Mouse (Mus musculus) ES-Bruce4 (cell line): ENCODE results near the gene Myrfl. TPM values are rescaled to one million over a fixed set of nuclear protein-coding genes. Genes with fewer than 3 reads are reported as not detected.

Experiments used
- H3K27ac ChIP-seq: 2 replicates; pipeline ENCODE4 v1.5.1; 2012; ENCODE audit warnings: low read length, inconsistent platforms; ENCODE audit not compliant: insufficient read depth
- H3K27me3 ChIP-seq: 2 replicates; pipeline ENCODE4 v1.6.1; 2012; ENCODE audit warnings: mild to moderate bottlenecking, low read length, inconsistent platforms; ENCODE audit not compliant: control insufficient read depth, poor library complexity, insufficient read depth, severe bottlenecking
- H3K36me3 ChIP-seq: 2 replicates; pipeline ENCODE4 v1.6.1; 2012; ENCODE audit warnings: inconsistent platforms, mild to moderate bottlenecking, low read length, moderate library complexity; ENCODE audit not compliant: control insufficient read depth, poor library complexity, insufficient read depth, severe bottlenecking
- H3K4me1 ChIP-seq: one replicate; pipeline ENCODE4 v1.8.1; 2011; ENCODE audit warnings: low read length; ENCODE audit not compliant: control insufficient read depth, insufficient read depth
- H3K4me3 ChIP-seq: 2 replicates; pipeline ENCODE4 v1.5.1; 2011; ENCODE audit warnings: low read depth, mild to moderate bottlenecking, low read length
- H3K9ac ChIP-seq: 2 replicates; pipeline ENCODE4 v1.6.1; 2012; ENCODE audit warnings: low read depth, mild to moderate bottlenecking, inconsistent platforms; ENCODE audit not compliant: poor library complexity, severe bottlenecking
- H3K9me3 ChIP-seq: replicated peaks from 2 replicates; pipeline ENCODE4 v1.6.1; 2012; ENCODE audit warnings: mild to moderate bottlenecking, low read length, inconsistent platforms; ENCODE audit not compliant: control insufficient read depth, poor library complexity, insufficient read depth, severe bottlenecking
- CTCF ChIP-seq: IDR thresholded peaks from one replicate; pipeline ENCODE4 v1.8.1; 2011; ENCODE audit warnings: low read depth, low read length
- EP300 ChIP-seq: IDR thresholded peaks from 2 replicates; pipeline ENCODE4 v1.6.1; 2011; ENCODE audit warnings: low read depth, low read length; ENCODE audit not compliant: insufficient read depth
- POLR2A ChIP-seq: IDR thresholded peaks from one replicate; pipeline ENCODE4 v1.8.1; 2011; ENCODE audit warnings: low read length; ENCODE audit not compliant: insufficient read depth
- polyA plus RNA-seq: library from polyadenylated mRNA; stranded (reverse); fragments of >200 nt; gene quantifications from 2 replicates; pipeline ENCODE4 v1.2.4, GENCODE M21; 2011; ENCODE audit warnings: low read depth; ENCODE audit not compliant: missing spikeins, insufficient read depth, insufficient read length

The Myrfl gene
- polyA plus RNA-seq, 1 experiment: 0.19 TPM

- no peak overlapping the region for H3K27ac ChIP-seq
- peaks cover 1% of the 10 kb centered on the region for H3K4me1 ChIP-seq
- TF ChIP-seq CTCF: no peak
- no peak for TF ChIP-seq EP300
- TF ChIP-seq POLR2A: no peak
- no peak overlapping the region for H3K9ac ChIP-seq
- no peak overlapping the region for H3K4me3 ChIP-seq
- H3K9me3 ChIP-seq: no peaks in the 10 kb centered on the region
- no peaks in the 10 kb centered on the region for H3K27me3 ChIP-seq
- no peaks in the 10 kb centered on the region for H3K36me3 ChIP-seq
Measured at GRCm38 (mm10) chr10:116801281-116801680, 95.4 kb downstream of the Myrfl start.

- TF ChIP-seq POLR2A (no peak), CTCF (no peak), EP300 (no peak)
- no peak overlapping the region for H3K4me3 ChIP-seq
- no peaks in the 10 kb centered on the region for H3K36me3 ChIP-seq
- H3K27me3 ChIP-seq: no peaks in the 10 kb centered on the region
- no peaks in the 10 kb centered on the region for H3K9me3 ChIP-seq
- H3K9ac ChIP-seq: no peak overlapping the region
- no peak overlapping the region for H3K27ac ChIP-seq
- H3K4me1 ChIP-seq: no peaks in the 10 kb centered on the region
Measured at GRCm38 (mm10) chr10:116796066-116796465, 100.7 kb downstream of the Myrfl start.

- no peak overlapping the region for H3K4me3 ChIP-seq
- TF ChIP-seq CTCF (peak; percentile 67), EP300 (no peak)
- H3K9ac ChIP-seq: no peak overlapping the region
- no peaks in the 10 kb centered on the region for H3K27me3 ChIP-seq
- H3K4me1 ChIP-seq: no peaks in the 10 kb centered on the region
- H3K36me3 ChIP-seq: no peaks in the 10 kb centered on the region
- no peak overlapping the region for H3K27ac ChIP-seq
- H3K9me3 ChIP-seq: no peaks in the 10 kb centered on the region
Measured at GRCm38 (mm10) chr10:116789096-116789495, 107.6 kb downstream of the Myrfl start.

- no peak overlapping the region for H3K9ac ChIP-seq
- H3K4me3 ChIP-seq: no peak overlapping the region
- H3K4me1 ChIP-seq: no peaks in the 10 kb centered on the region
- H3K36me3 ChIP-seq: no peaks in the 10 kb centered on the region
- TF ChIP-seq EP300: no peak
- no peak for TF ChIP-seq POLR2A
- TF ChIP-seq CTCF: no peak
- H3K27me3 ChIP-seq: no peaks in the 10 kb centered on the region
- H3K27ac ChIP-seq: no peak overlapping the region
- H3K9me3 ChIP-seq: no peaks in the 10 kb centered on the region
Measured at GRCm38 (mm10) chr10:116788431-116788830, 108.3 kb downstream of the Myrfl start.

- Histone ChIP-seq H3K9ac (no peak overlapping the region), H3K36me3 (no peaks in the 10 kb centered on the region), H3K9me3 (no peaks in the 10 kb centered on the region), H3K27me3 (no peaks in the 10 kb centered on the region), H3K27ac (no peak overlapping the region), H3K4me1 (no peaks in the 10 kb centered on the region), H3K4me3 (no peak overlapping the region)
- no peak for TF ChIP-seq POLR2A
- TF ChIP-seq CTCF: no peak
- TF ChIP-seq EP300: no peak
Measured at GRCm38 (mm10) chr10:116784098-116784497, 112.6 kb downstream of the Myrfl start.

GRCm38 (mm10) chr10:116783020-116783419, 113.7 kb downstream of the Myrfl start:
- H3K9ac ChIP-seq: no peak overlapping the region
- TF ChIP-seq EP300 (no peak), POLR2A (no peak), CTCF (no peak)
- no peaks in the 10 kb centered on the region for H3K27me3 ChIP-seq
- H3K36me3 ChIP-seq: no peaks in the 10 kb centered on the region
- no peaks in the 10 kb centered on the region for H3K4me1 ChIP-seq
- no peak overlapping the region for H3K27ac ChIP-seq
- no peak overlapping the region for H3K4me3 ChIP-seq
- H3K9me3 ChIP-seq: no peaks in the 10 kb centered on the region

GRCm38 (mm10) chr10:116777947-116778346, 118.8 kb downstream of the Myrfl start:
- no peaks in the 10 kb centered on the region for H3K27me3 ChIP-seq
- TF ChIP-seq EP300: no peak
- TF ChIP-seq CTCF: no peak
- TF ChIP-seq POLR2A: no peak
- no peaks in the 10 kb centered on the region for H3K4me1 ChIP-seq
- H3K27ac ChIP-seq: no peak overlapping the region
- no peak overlapping the region for H3K4me3 ChIP-seq
- H3K9me3 ChIP-seq: no peaks in the 10 kb centered on the region
- H3K9ac ChIP-seq: no peak overlapping the region
- H3K36me3 ChIP-seq: no peaks in the 10 kb centered on the region
